18 mouse cellular contexts compared by ENCODE assay signal in genomic region chr4:150725443-150726135, GRCm38 (mm10).
DNase-seq lines count a peak whose midpoint lies in the region; ATAC-seq and TF ChIP-seq lines count a peak whose summit lies in the region.
"Had no signal": no experiment of that assay in that cellular context is flagged by ENCODE, and none has a peak within 500 bp of the region (broad histone marks: within the 10 kb centered on the region; RNA-seq: fewer than 3 reads in every experiment).

No protein-coding gene starts in this region.

- no peaks in the 10 kb centered on the region for H3K79me2 ChIP-seq in liver, adult 2 months (ENCODE audit: control insufficient read depth, insufficient read depth, low read length)

- 64% methylated on average over 17 of the region's 17 CpGs for WGBS in heart, postnatal 0 days
- 67% methylated on average over 17 of the region's 17 CpGs for WGBS in heart, embryonic 12.5 days
- WGBS in liver, adult 2 months = 56% methylated on average over 17 of the region's 17 CpGs

- TF ChIP-seq CTCF in heart, postnatal 0 days (IDR thresholded peaks at IDR 0.05; ENCODE audit: low read depth) = no peak
- no peak for TF ChIP-seq CTCF in liver, adult 2 months (IDR thresholded peaks at IDR 0.05; ENCODE audit: low read depth, low read length)

- H3K27ac ChIP-seq in heart, postnatal 0 days (ENCODE audit: low read depth) = no peak overlapping the region
- H3K27ac ChIP-seq in heart, embryonic 12.5 days (ENCODE audit: poor library complexity, severe bottlenecking) = no peak overlapping the region
- H3K27ac ChIP-seq in liver, adult 2 months (replicated peaks; ENCODE audit: insufficient read depth, low read depth, low read length) = peak overlapping the region; percentile 82
- H3K27ac ChIP-seq: forebrain, embryonic 13.5 days; hindbrain, embryonic 15.5 days; intestine, embryonic 15.5 days; layer of hippocampus, adult 2 months; limb, embryonic 12.5 days; liver, embryonic 14.5 days had no signal

- DNase-seq in heart, postnatal 0 days (ENCODE audit: low spot score) = no peak
- DNase-seq in liver, adult 2 months (ENCODE audit: extremely low read depth, low read depth, low spot score) = no peak
- no peak for DNase-seq in liver
- DNase-seq in lung, postnatal 10 days = peak; percentile 38
- no peak for DNase-seq in lung, postnatal 36 days
- no peak for DNase-seq in spleen, adult 18-20 months
- DNase-seq: cerebellum, adult 11 months; cerebellum, adult 9-11 months had no signal

- H3K4me2 ChIP-seq in heart, postnatal 0 days (ENCODE audit: low read depth, low read length) = no peak overlapping the region
- no peak overlapping the region for H3K4me2 ChIP-seq in heart, embryonic 12.5 days
- H3K4me2 ChIP-seq: forebrain, embryonic 13.5 days; heart, embryonic 11.5 days; hindbrain, embryonic 15.5 days; intestine, embryonic 15.5 days; limb, embryonic 12.5 days; midbrain, embryonic 11.5 days had no signal

- H3K9me3 ChIP-seq in heart, postnatal 0 days (replicated peaks; ENCODE audit: control insufficient read depth, low read length) = peaks cover 4% of the 10 kb centered on the region; the same call in 1 of the 2 replicates
- H3K9me3 ChIP-seq in heart, embryonic 12.5 days (replicated peaks) = peaks cover 6% of the 10 kb centered on the region
- H3K9me3 ChIP-seq: forebrain, embryonic 13.5 days; hindbrain, embryonic 15.5 days; intestine, embryonic 15.5 days had no signal

- H3K27me3 ChIP-seq in heart, postnatal 0 days (ENCODE audit: control insufficient read depth, insufficient read depth, low read length) = no peaks in the 10 kb centered on the region
- no peaks in the 10 kb centered on the region for H3K27me3 ChIP-seq in heart, embryonic 12.5 days (replicated peaks)
- H3K27me3 ChIP-seq in liver, adult 2 months (ENCODE audit: control insufficient read depth, insufficient read depth, low read length) = no peaks in the 10 kb centered on the region
- H3K27me3 ChIP-seq: hindbrain, embryonic 15.5 days; intestine, embryonic 15.5 days; limb, embryonic 12.5 days had no signal

- peaks cover 3% of the 10 kb centered on the region for H3K4me1 ChIP-seq in heart, postnatal 0 days (ENCODE audit: control insufficient read depth, insufficient read depth)
- peaks cover 30% of the 10 kb centered on the region for H3K4me1 ChIP-seq in heart, embryonic 12.5 days (replicated peaks)
- peaks cover 19% of the 10 kb centered on the region for H3K4me1 ChIP-seq in liver, adult 2 months (ENCODE audit: control insufficient read depth, insufficient read depth, low read length)
- H3K4me1 ChIP-seq: intestine, embryonic 15.5 days had no signal

- no peak for TF ChIP-seq POLR2A in liver, adult 2 months (IDR thresholded peaks at IDR 0.05; ENCODE audit: extremely low read depth, insufficient read depth, low read length)

- no peak for TF ChIP-seq EP300 in heart, postnatal 0 days (IDR thresholded peaks at IDR 0.05; ENCODE audit: low read depth)

- H3K36me3 ChIP-seq in heart, postnatal 0 days (replicated peaks; ENCODE audit: control insufficient read depth, insufficient read depth, low read length) = no peaks in the 10 kb centered on the region
- H3K36me3 ChIP-seq in heart, embryonic 12.5 days = no peaks in the 10 kb centered on the region
- no peaks in the 10 kb centered on the region for H3K36me3 ChIP-seq in liver, adult 2 months (ENCODE audit: control insufficient read depth, insufficient read depth, low read length)
- H3K36me3 ChIP-seq: hindbrain, embryonic 15.5 days; intestine, embryonic 15.5 days; limb, embryonic 12.5 days had no signal

- H3K4me3 ChIP-seq in heart, postnatal 0 days (ENCODE audit: low read depth, low read length) = no peak overlapping the region
- H3K4me3 ChIP-seq in heart, embryonic 12.5 days = no peak overlapping the region
- no peak overlapping the region for H3K4me3 ChIP-seq in liver, adult 2 months (ENCODE audit: insufficient read depth, low read depth, low read length)
- H3K4me3 ChIP-seq: forebrain, embryonic 13.5 days; gastrocnemius, adult 2 months; hindbrain, embryonic 15.5 days; intestine, embryonic 15.5 days; layer of hippocampus, adult 2 months; limb, embryonic 12.5 days had no signal

- no peak overlapping the region for H3K9ac ChIP-seq in heart, postnatal 0 days (replicated peaks; ENCODE audit: low read depth, low read length)
- no peak overlapping the region for H3K9ac ChIP-seq in heart, embryonic 12.5 days
- H3K9ac ChIP-seq in liver, adult 2 months (ENCODE audit: low read depth, low read length) = peak overlapping the region; percentile 53
- H3K9ac ChIP-seq: forebrain, embryonic 13.5 days; hindbrain, embryonic 15.5 days; intestine, embryonic 15.5 days; limb, embryonic 12.5 days; liver, embryonic 14.5 days had no signal

- 0 out of 2 replicates have a peak, but pooled peaks have one; percentile 35 for ATAC-seq in heart, postnatal 0 days (ENCODE audit: insufficient read depth, low read depth)
- ATAC-seq in heart, embryonic 12.5 days (ENCODE audit: insufficient number of reproducible peaks, low FRiP score) = no peak
- ATAC-seq: forebrain, embryonic 13.5 days; intestine, embryonic 15.5 days had no signal
